Mouse (Mus musculus): ENCODE results near the gene Cdipt. TPM values are rescaled to one million over a fixed set of nuclear protein-coding genes. Genes with fewer than 3 reads are reported as not detected.

The Cdipt gene
- polyA plus RNA-seq, 1 experiment from 2014 or later = 89.2 TPM

- Histone ChIP-seq H3K9me3 (replicated peaks) (no peaks in the 10 kb centered on the region), H3K4me1 (peaks cover 17% of the 10 kb centered on the region), H3K27me3 (ENCODE audit: low read depth, poor library complexity, severe bottlenecking) (no peaks in the 10 kb centered on the region), H3K27ac (replicated peaks) (no peak overlapping the region), H3K4me3 (no peak overlapping the region), H3K36me3 (peaks cover 39% of the 10 kb centered on the region)
- 95% methylated on average over 6 of the region's 6 CpGs for WGBS
- no peak for DNase-seq (ENCODE audit: low spot score)
These were observed 3.1 kb downstream of the Cdipt start for GRCm38 (mm10) chr7:126978841-126979240.

DNA sequence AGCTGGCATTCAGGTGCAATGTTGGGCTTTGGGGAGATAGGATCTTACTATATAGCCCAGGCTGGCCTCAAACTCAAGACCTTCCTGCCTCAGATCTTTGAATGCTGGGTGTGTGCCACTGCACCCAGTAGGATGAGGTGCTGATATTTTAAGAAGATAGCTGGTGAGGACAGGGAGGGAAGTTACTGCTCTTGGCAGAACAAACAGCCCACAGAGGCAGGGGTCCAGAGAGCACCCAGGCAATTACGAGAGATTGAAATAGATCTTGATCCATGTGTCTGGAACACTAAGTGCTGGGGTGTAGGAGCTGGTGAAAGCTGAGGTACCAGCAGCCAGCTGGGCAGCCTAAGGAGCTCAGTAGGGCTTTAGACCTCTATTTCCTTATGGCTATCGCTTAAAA, 5.9 kb downstream of the Cdipt start:
- Histone ChIP-seq H3K27me3 (ENCODE audit: low read depth, poor library complexity, severe bottlenecking) (no peaks in the 10 kb centered on the region), H3K4me1 (peaks cover 13% of the 10 kb centered on the region), H3K27ac (replicated peaks) (no peak overlapping the region), H3K9me3 (replicated peaks) (no peaks in the 10 kb centered on the region), H3K4me3 (no peak overlapping the region), H3K36me3 (peaks cover 39% of the 10 kb centered on the region)
- 91% methylated on average over 2 of the region's 2 CpGs for WGBS
- no peak for DNase-seq (ENCODE audit: low spot score)

DNA sequence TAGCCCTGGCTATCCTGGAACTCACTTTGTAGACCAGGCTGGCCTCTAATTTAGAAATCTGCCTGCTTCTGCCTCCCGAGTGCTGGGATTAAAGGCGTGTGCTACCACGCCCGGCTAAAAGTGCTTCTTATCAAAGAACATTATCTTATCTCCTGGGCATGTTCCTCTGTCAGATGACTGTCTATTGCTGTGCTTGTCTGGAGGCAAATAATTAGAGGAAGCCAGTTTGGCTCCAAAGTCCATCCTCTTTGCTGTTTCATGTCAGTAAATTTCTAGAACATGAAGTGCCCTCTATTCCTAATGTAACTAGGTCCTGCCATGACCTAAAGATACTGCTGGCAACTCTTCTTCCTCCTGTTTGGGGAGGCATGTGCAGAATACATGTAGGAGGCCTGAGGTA, 6.3 kb downstream of the Cdipt start:
- peaks cover 39% of the 10 kb centered on the region for H3K36me3 ChIP-seq
- WGBS = 93% methylated on average over 4 of the region's 4 CpGs
- DNase-seq (ENCODE audit: low spot score) = no peak
- H3K4me1 ChIP-seq = peaks cover 8% of the 10 kb centered on the region
- no peak overlapping the region for H3K27ac ChIP-seq (replicated peaks)
- H3K9me3 ChIP-seq (replicated peaks) = no peaks in the 10 kb centered on the region
- no peaks in the 10 kb centered on the region for H3K27me3 ChIP-seq (ENCODE audit: low read depth, poor library complexity, severe bottlenecking)
- no peak overlapping the region for H3K4me3 ChIP-seq

DNA sequence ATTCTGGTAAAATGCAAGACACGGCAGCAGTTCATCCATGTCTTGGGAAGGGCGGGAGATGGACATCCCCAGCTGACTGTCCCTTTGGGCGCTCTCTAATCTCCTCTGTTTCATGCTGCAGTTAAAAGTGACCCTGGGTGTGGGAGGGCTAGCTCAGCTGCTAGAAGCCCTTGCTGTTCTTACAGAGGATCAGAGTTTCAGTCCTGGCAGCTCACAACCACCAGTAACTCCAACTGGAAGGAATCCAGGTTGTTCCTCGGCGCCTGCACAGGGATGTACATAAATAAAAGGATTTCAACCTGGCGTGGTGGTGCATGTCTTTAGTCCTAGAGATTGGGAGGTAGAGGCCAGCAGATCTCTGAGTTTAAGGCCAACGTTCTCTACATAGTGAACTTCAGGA, 7.4 kb downstream of the Cdipt start:
- Histone ChIP-seq H3K27me3 (ENCODE audit: low read depth, poor library complexity, severe bottlenecking) (no peaks in the 10 kb centered on the region), H3K27ac (replicated peaks) (no peak overlapping the region), H3K4me1 (0 out of 2 replicates have a peak, but pooled peaks cover 2% of the 10 kb centered on the region), H3K4me3 (no peak overlapping the region), H3K9me3 (replicated peaks) (no peaks in the 10 kb centered on the region), H3K36me3 (peaks cover 33% of the 10 kb centered on the region)
- 88% methylated on average over 7 of the region's 7 CpGs for whole genome bisulfite sequencing
- DNase-seq (ENCODE audit: low spot score) = no peak

- Histone ChIP-seq H3K27ac (replicated peaks) (no peak overlapping the region), H3K9me3 (replicated peaks) (no peaks in the 10 kb centered on the region), H3K4me3 (no peak overlapping the region), H3K36me3 (peaks cover 16% of the 10 kb centered on the region), H3K27me3 (ENCODE audit: low read depth, poor library complexity, severe bottlenecking) (no peaks in the 10 kb centered on the region), H3K4me1 (0 out of 2 replicates have a peak, but pooled peaks cover 2% of the 10 kb centered on the region)
- DNase-seq (ENCODE audit: low spot score) = no peak
- WGBS = 70% methylated on average over 10 of the region's 10 CpGs
These were observed 9.1 kb downstream of the Cdipt start for GRCm38 (mm10) chr7:126984667-126985444.

GRCm38 (mm10) chr7:126986319-126986718, 10.6 kb downstream of the Cdipt start:
- Histone ChIP-seq H3K27me3 (ENCODE audit: low read depth, poor library complexity, severe bottlenecking) (no peaks in the 10 kb centered on the region), H3K36me3 (peaks cover 1% of the 10 kb centered on the region), H3K27ac (replicated peaks) (no peak overlapping the region), H3K9me3 (replicated peaks) (no peaks in the 10 kb centered on the region), H3K4me3 (no peak overlapping the region), H3K4me1 (0 out of 2 replicates have a peak, but pooled peaks cover 2% of the 10 kb centered on the region)
- WGBS = 38% methylated on average over 9 of the region's 9 CpGs
- no peak for DNase-seq (ENCODE audit: low spot score)

- no peaks in the 10 kb centered on the region for H3K27me3 ChIP-seq (ENCODE audit: low read depth, poor library complexity, severe bottlenecking)
- no peaks in the 10 kb centered on the region for H3K36me3 ChIP-seq
- WGBS = 75% methylated on average over 8 of the region's 8 CpGs
- H3K4me1 ChIP-seq = peaks cover 5% of the 10 kb centered on the region
- H3K4me3 ChIP-seq = no peak overlapping the region
- no peaks in the 10 kb centered on the region for H3K9me3 ChIP-seq (replicated peaks)
- no peak for DNase-seq (ENCODE audit: low spot score)
- H3K27ac ChIP-seq (replicated peaks) = no peak overlapping the region
These were observed 13.1 kb downstream of the Cdipt start for GRCm38 (mm10) chr7:126988816-126989215.

DNA sequence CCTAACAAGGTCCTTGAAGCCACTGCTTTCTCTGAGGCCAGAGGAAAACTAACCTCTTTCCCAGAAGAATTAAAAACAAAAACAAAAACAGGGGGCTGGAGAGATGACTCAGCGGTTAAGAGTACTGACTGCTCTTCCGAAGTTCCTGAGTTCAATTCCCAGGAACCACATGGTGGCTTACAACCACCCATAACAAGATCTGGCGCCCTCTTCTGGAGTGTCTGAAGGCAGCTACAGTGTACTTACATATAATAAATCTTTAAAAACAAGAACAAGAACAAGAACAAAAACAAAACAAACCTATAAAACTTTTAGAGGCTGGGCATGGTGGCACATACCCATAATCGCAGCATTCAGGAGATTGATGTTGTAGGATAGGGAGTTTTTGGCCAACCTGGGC, 20.7 kb downstream of the Cdipt start:
- Histone ChIP-seq H3K4me3 (no peak overlapping the region), H3K4me1 (peaks cover 3% of the 10 kb centered on the region), H3K27me3 (ENCODE audit: low read depth, poor library complexity, severe bottlenecking) (no peaks in the 10 kb centered on the region), H3K36me3 (no peaks in the 10 kb centered on the region), H3K9me3 (replicated peaks) (0 out of 2 replicates have a peak, but pooled peaks cover 2% of the 10 kb centered on the region), H3K27ac (replicated peaks) (no peak overlapping the region)
- DNase-seq (ENCODE audit: low spot score) = no peak
- WGBS = 82% methylated on average over 4 of the region's 4 CpGs

DNA sequence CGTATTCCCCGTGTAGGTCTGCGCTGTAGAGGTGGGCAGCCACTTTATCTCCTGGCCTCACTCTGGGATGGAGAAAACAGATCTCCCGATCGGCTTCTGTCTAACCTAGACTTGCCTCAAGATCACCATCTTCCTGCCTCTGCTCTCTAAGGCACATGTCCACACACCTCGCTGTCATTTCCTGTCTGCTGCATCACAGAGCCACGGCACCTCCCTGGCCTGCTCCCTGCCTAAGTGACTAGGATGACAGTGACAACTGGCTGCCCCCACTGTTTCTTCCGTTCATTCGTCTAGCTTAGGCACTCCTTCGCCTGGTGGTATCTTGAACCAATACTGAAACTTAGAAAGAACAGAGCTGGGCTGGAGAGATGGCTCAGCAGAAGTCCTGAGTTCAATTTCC, 23.9 kb downstream of the Cdipt start:
- DNase-seq (ENCODE audit: low spot score) = no peak
- no peaks in the 10 kb centered on the region for H3K27me3 ChIP-seq (ENCODE audit: low read depth, poor library complexity, severe bottlenecking)
- 0 out of 2 replicates have a peak, but pooled peaks cover 2% of the 10 kb centered on the region for H3K9me3 ChIP-seq (replicated peaks)
- WGBS = 87% methylated on average over 10 of the region's 10 CpGs
- H3K36me3 ChIP-seq = no peaks in the 10 kb centered on the region
- H3K4me3 ChIP-seq = no peak overlapping the region
- no peaks in the 10 kb centered on the region for H3K4me1 ChIP-seq
- no peak overlapping the region for H3K27ac ChIP-seq (replicated peaks)

DNA sequence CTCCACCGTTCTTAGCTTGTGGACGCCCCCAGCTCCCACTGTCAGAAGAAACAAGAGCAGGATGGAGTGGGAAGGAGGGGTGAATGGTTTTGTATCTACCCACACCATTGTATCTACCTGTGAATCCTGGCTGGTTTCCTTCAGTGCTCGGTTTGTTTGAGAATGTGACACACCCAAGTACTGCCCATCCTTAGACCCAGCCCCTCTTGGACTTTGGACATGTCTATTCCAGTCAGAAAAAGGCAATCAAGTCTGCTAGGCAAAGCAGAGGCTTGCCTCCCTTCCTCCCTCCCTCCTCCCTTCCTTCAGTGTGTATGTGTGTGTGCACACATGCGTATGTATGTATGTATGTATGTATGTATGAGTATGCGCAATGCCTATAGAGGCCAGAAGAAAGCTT, 27.9 kb downstream of the Cdipt start:
- H3K4me3 ChIP-seq = no peak overlapping the region
- WGBS = 92% methylated on average over 5 of the region's 5 CpGs
- H3K27me3 ChIP-seq (ENCODE audit: low read depth, poor library complexity, severe bottlenecking) = no peaks in the 10 kb centered on the region
- no peak overlapping the region for H3K27ac ChIP-seq (replicated peaks)
- H3K36me3 ChIP-seq = no peaks in the 10 kb centered on the region
- H3K9me3 ChIP-seq (replicated peaks) = no peaks in the 10 kb centered on the region
- DNase-seq (ENCODE audit: low spot score) = no peak
- peaks cover 4% of the 10 kb centered on the region for H3K4me1 ChIP-seq

GRCm38 (mm10) chr7:127004122-127004875, 28.6 kb downstream of the Cdipt start:
- 89% methylated on average over 4 of the region's 4 CpGs for WGBS
- Histone ChIP-seq H3K4me1 (peaks cover 10% of the 10 kb centered on the region), H3K27ac (replicated peaks) (no peak overlapping the region), H3K27me3 (ENCODE audit: low read depth, poor library complexity, severe bottlenecking) (no peaks in the 10 kb centered on the region), H3K4me3 (no peak overlapping the region), H3K9me3 (replicated peaks) (no peaks in the 10 kb centered on the region), H3K36me3 (no peaks in the 10 kb centered on the region)
- no peak for DNase-seq (ENCODE audit: low spot score)

GRCm38 (mm10) chr7:127007313-127008024, 31.8 kb downstream of the Cdipt start:
- H3K27ac ChIP-seq (replicated peaks) = no peak overlapping the region
- no peak for DNase-seq (ENCODE audit: low spot score)
- peaks cover 13% of the 10 kb centered on the region for H3K36me3 ChIP-seq
- 85% methylated on average over 6 of the region's 6 CpGs for WGBS
- peaks cover 15% of the 10 kb centered on the region for H3K4me1 ChIP-seq
- no peaks in the 10 kb centered on the region for H3K27me3 ChIP-seq (ENCODE audit: low read depth, poor library complexity, severe bottlenecking)
- H3K9me3 ChIP-seq (replicated peaks) = no peaks in the 10 kb centered on the region
- no peak overlapping the region for H3K4me3 ChIP-seq
